Mouse (Mus musculus): ENCODE results near the gene Zkscan16. TPM values are rescaled to one million over a fixed set of nuclear protein-coding genes. Genes with fewer than 3 reads are reported as not detected.
A peak's percentile ranks its signal among the peaks of the same experiment; 100 is the strongest.

Gene Zkscan16
- polyA plus RNA-seq, 1 experiment: not detected

- H3K4me2 ChIP-seq (ENCODE audit: low read depth): peak overlapping the region; percentile 51
- no peaks in the 10 kb centered on the region for H3K79me2 ChIP-seq (ENCODE audit: control insufficient read depth, insufficient read depth)
- peaks cover 6% of the 10 kb centered on the region for H3K27me3 ChIP-seq (ENCODE audit: control insufficient read depth, insufficient read depth, insufficient read length)
- no peak overlapping the region for H3K4me3 ChIP-seq
- no peak overlapping the region for H3ac ChIP-seq (ENCODE audit: control insufficient read depth, insufficient read length)
- TF ChIP-seq POLR2A (IDR thresholded peaks at IDR 0.05; ENCODE audit: insufficient read length, low read depth) (no peak), CEBPB (IDR thresholded peaks at IDR 0.05; ENCODE audit: insufficient read depth, poor library complexity, severe bottlenecking) (no peak)
- no peaks in the 10 kb centered on the region for H3K36me3 ChIP-seq (ENCODE audit: control insufficient read depth, insufficient read depth)
Observed at GRCm38 (mm10) chr4:58944206-58944553, 752 bp downstream of the Zkscan16 start.

DNA sequence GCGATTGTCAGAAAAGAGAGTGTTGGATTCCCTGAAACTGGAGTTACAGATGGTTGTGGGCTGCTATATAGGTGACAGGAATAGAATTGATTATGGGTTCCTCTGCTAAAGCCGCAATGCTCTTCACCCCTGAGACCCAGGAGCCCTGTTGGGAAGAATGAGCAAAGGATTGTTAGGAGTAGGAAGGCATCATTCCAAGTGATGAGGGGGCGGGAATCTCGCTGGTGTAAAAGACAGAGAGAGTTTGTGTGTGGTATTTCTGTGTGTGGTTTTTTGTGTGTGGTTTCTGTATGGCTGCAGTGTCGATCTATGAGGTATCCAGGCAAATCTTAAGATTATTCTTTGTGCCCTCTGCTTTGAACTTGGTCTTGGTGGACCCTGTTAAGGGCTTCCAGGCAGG is 1.3 kb downstream of the Zkscan16 start:
- H3ac ChIP-seq (ENCODE audit: control insufficient read depth, insufficient read length): no peak overlapping the region
- H3K4me3 ChIP-seq: no peak overlapping the region
- TF ChIP-seq TCF12 (IDR thresholded peaks at IDR 0.05; ENCODE audit: insufficient read depth, poor library complexity, severe bottlenecking) (no peak), MYOD1 (IDR thresholded peaks at IDR 0.05; ENCODE audit: control insufficient read depth in 1 of 3, insufficient read length in 2 of 3, low read depth in 2 of 3) (no peak), MYOG (IDR thresholded peaks at IDR 0.05; ENCODE audit: control insufficient read depth in 1 of 3, insufficient read depth in 1 of 3, insufficient read length in 2 of 3, low read depth in 2 of 3) (no peak), TCF3 (IDR thresholded peaks at IDR 0.05; ENCODE audit: insufficient read length, low read depth) (no peak), SRF (IDR thresholded peaks at IDR 0.05; ENCODE audit: control insufficient read depth, insufficient read length, low read depth) (no peak), POLR2A (IDR thresholded peaks at IDR 0.05; ENCODE audit: insufficient read length, low read depth) (no peak), MAX (IDR thresholded peaks at IDR 0.05; ENCODE audit: low read depth) (no peak), POLR2AphosphoS2 (IDR thresholded peaks at IDR 0.05; ENCODE audit: insufficient read length, low read depth) (no peak), E2F4 (IDR thresholded peaks at IDR 0.05; ENCODE audit: insufficient read depth) (no peak), REST (IDR thresholded peaks at IDR 0.05; ENCODE audit: insufficient read depth, insufficient read length) (no peak), CEBPB (IDR thresholded peaks at IDR 0.05; ENCODE audit: insufficient read depth, poor library complexity, severe bottlenecking) (no peak), USF1 (IDR thresholded peaks at IDR 0.05; ENCODE audit: low read depth) (no peak)
- H3K36me3 ChIP-seq (ENCODE audit: control insufficient read depth, insufficient read depth): no peaks in the 10 kb centered on the region
- no peak overlapping the region for H3K4me2 ChIP-seq (ENCODE audit: low read depth)
- no peaks in the 10 kb centered on the region for H3K79me2 ChIP-seq (ENCODE audit: control insufficient read depth, insufficient read depth)
- peaks cover 6% of the 10 kb centered on the region for H3K27me3 ChIP-seq (ENCODE audit: control insufficient read depth, insufficient read depth, insufficient read length)

DNA sequence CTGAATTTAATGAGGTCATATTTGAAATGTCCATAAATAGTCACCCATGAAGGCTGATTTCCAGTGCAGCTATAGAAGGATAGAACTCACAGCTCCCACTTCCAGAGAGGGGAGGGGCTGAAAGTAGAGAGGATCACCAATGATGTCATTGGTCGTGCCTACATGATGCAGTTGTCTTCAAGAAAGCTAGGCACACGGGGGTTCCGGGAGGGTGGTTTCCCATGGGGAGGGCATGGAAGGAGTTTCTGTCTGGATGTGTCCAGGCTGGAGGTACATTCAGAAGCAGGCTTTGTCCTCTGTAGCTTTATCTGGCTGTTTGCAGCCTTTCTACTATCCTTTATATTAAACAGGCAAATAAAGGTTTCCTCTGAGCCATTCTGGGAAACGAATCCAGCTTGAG is 5.0 kb downstream of the Zkscan16 start:
- H3K79me2 ChIP-seq (ENCODE audit: control insufficient read depth, insufficient read depth): no peaks in the 10 kb centered on the region
- no peaks in the 10 kb centered on the region for H3K27me3 ChIP-seq (ENCODE audit: control insufficient read depth, insufficient read depth, insufficient read length)
- no peak overlapping the region for H3K4me2 ChIP-seq (ENCODE audit: low read depth)
- H3K4me3 ChIP-seq: no peak overlapping the region
- no peaks in the 10 kb centered on the region for H3K36me3 ChIP-seq (ENCODE audit: control insufficient read depth, insufficient read depth)
- no peak for TF ChIP-seq MYOD1 (IDR thresholded peaks at IDR 0.05; ENCODE audit: control insufficient read depth in 1 of 3, insufficient read length in 2 of 3, low read depth in 2 of 3)
- TF ChIP-seq TCF12 (IDR thresholded peaks at IDR 0.05; ENCODE audit: insufficient read depth, poor library complexity, severe bottlenecking): no peak
- TF ChIP-seq TCF3 (IDR thresholded peaks at IDR 0.05; ENCODE audit: insufficient read length, low read depth): no peak
- TF ChIP-seq CEBPB (IDR thresholded peaks at IDR 0.05; ENCODE audit: insufficient read depth, poor library complexity, severe bottlenecking): no peak
- TF ChIP-seq USF1 (IDR thresholded peaks at IDR 0.05; ENCODE audit: low read depth): no peak
- TF ChIP-seq POLR2AphosphoS2 (IDR thresholded peaks at IDR 0.05; ENCODE audit: insufficient read length, low read depth): no peak
- TF ChIP-seq E2F4 (IDR thresholded peaks at IDR 0.05; ENCODE audit: insufficient read depth): no peak
- TF ChIP-seq REST (IDR thresholded peaks at IDR 0.05; ENCODE audit: insufficient read depth, insufficient read length): no peak
- TF ChIP-seq MYOG (IDR thresholded peaks at IDR 0.05; ENCODE audit: control insufficient read depth in 1 of 3, insufficient read depth in 1 of 3, insufficient read length in 2 of 3, low read depth in 2 of 3): no peak
- TF ChIP-seq POLR2A (IDR thresholded peaks at IDR 0.05; ENCODE audit: insufficient read length, low read depth): no peak
- no peak for TF ChIP-seq MAX (IDR thresholded peaks at IDR 0.05; ENCODE audit: low read depth)
- no peak for TF ChIP-seq SRF (IDR thresholded peaks at IDR 0.05; ENCODE audit: control insufficient read depth, insufficient read length, low read depth)
- H3ac ChIP-seq (ENCODE audit: control insufficient read depth, insufficient read length): no peak overlapping the region

- H3ac ChIP-seq (ENCODE audit: control insufficient read depth, insufficient read length): no peak overlapping the region
- TF ChIP-seq MYOG (IDR thresholded peaks at IDR 0.05; ENCODE audit: control insufficient read depth in 1 of 3, insufficient read depth in 1 of 3, insufficient read length in 2 of 3, low read depth in 2 of 3): no peak
- TF ChIP-seq E2F4 (IDR thresholded peaks at IDR 0.05; ENCODE audit: insufficient read depth): no peak
- H3K79me2 ChIP-seq (ENCODE audit: control insufficient read depth, insufficient read depth): no peaks in the 10 kb centered on the region
- no peak overlapping the region for H3K4me2 ChIP-seq (ENCODE audit: low read depth)
- no peaks in the 10 kb centered on the region for H3K27me3 ChIP-seq (ENCODE audit: control insufficient read depth, insufficient read depth, insufficient read length)
- H3K4me3 ChIP-seq: no peak overlapping the region
- no peaks in the 10 kb centered on the region for H3K36me3 ChIP-seq (ENCODE audit: control insufficient read depth, insufficient read depth)
Observed at GRCm38 (mm10) chr4:58952630-58953029, 9.2 kb downstream of the Zkscan16 start.

DNA sequence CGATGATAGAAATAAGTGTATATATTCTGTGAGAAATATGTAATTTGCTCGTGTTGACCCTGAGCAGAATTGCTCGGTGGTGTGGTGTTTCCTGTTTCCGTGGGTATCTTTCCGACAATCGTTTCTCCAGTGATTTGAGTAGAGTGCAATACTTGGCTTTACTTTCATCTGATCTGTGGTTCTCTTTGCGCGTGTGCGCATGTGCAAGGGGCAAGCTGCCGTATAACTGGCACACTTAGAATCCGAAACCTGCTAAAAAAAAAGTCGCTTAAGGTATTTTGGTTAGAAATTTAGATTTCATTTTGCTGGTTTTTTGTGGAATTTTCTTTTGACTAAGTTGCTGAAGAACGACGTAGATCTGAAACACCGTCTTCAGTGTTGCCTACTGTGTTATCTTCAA is 18.3 kb downstream of the Zkscan16 start:
- TF ChIP-seq E2F4 (IDR thresholded peaks at IDR 0.05; ENCODE audit: insufficient read depth) (no peak), CEBPB (IDR thresholded peaks at IDR 0.05; ENCODE audit: insufficient read depth, poor library complexity, severe bottlenecking) (no peak), MYOG (IDR thresholded peaks at IDR 0.05; ENCODE audit: control insufficient read depth in 1 of 3, insufficient read depth in 1 of 3, insufficient read length in 2 of 3, low read depth in 2 of 3) (no peak), TCF3 (IDR thresholded peaks at IDR 0.05; ENCODE audit: insufficient read length, low read depth) (no peak)
- Histone ChIP-seq H3K36me3 (ENCODE audit: control insufficient read depth, insufficient read depth) (no peaks in the 10 kb centered on the region), H3ac (ENCODE audit: control insufficient read depth, insufficient read length) (no peak overlapping the region), H3K79me2 (ENCODE audit: control insufficient read depth, insufficient read depth) (no peaks in the 10 kb centered on the region), H3K4me2 (ENCODE audit: low read depth) (no peak overlapping the region), H3K4me3 (no peak overlapping the region), H3K27me3 (ENCODE audit: control insufficient read depth, insufficient read depth, insufficient read length) (no peaks in the 10 kb centered on the region)

All from myocyte (in vitro differentiated cells).